8 mouse cellular contexts compared by ENCODE assay signal in the genomic region with DNA sequence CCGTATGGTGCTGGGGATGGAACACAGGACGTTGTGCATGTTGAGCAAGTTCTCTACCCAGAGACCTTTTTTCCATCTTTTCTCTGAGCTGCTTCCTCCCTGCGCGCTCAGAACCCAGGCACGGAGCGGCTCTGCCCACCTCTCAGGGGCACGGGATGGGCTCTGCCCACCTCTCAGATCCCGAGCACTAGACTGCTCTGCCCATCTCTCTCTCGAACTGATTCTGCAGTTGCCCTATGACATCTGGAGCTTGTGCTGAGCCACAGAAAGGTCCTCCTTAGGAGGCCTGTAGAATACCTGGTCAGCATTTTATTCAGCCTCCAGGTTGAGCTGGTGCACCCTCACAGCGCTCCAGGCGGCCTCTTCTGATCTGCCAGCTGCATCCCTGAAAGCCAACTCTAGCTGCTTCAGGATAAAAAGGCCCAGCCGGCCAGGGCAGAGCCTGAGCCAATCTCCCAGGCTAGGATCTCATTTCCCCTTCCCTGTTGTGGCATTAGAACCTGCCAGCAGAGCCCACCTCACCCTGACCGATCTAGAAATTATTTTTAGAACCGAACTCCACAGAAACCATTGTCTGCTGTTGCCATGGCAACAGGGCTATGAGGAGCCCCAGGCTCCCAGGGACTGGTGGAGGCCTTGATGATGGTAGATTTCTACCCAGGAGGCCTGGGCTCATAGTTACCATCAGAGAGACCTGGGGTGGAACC. TPM values are rescaled to one million over a fixed set of nuclear protein-coding genes. Genes with fewer than 3 reads are reported as not detected.
DNase-seq lines count a peak whose midpoint lies in the region; ATAC-seq lines count a peak whose summit lies in the region.
"Had no signal": no experiment of that assay in that cellular context is flagged by ENCODE, and none has a peak within 500 bp of the region (broad histone marks: within the 10 kb centered on the region; RNA-seq: fewer than 3 reads in every experiment).

No protein-coding gene starts in this region.

- H3K27ac ChIP-seq in hindbrain, embryonic 13.5 days = peak overlapping the region; percentile 91
- no peak overlapping the region; the same call in 1 of the 2 replicates for H3K27ac ChIP-seq in midbrain, embryonic 11.5 days (ENCODE audit: low read depth, low read length)
- H3K27ac ChIP-seq: limb, embryonic 13.5 days had no signal

- 53% methylated on average over 14 of the region's 14 CpGs for WGBS in hindbrain, embryonic 13.5 days
- WGBS in midbrain, embryonic 11.5 days = 56% methylated on average over 14 of the region's 14 CpGs

- no peak overlapping the region for H3K4me3 ChIP-seq in hindbrain, embryonic 13.5 days
- H3K4me3 ChIP-seq in midbrain, embryonic 11.5 days (ENCODE audit: low read depth, low read length) = no peak overlapping the region
- H3K4me3 ChIP-seq: limb, embryonic 13.5 days had no signal

- H3K36me3 ChIP-seq in hindbrain, embryonic 13.5 days = no peaks in the 10 kb centered on the region
- H3K36me3 ChIP-seq in midbrain, embryonic 11.5 days (ENCODE audit: control insufficient read depth, insufficient read depth, low read length) = no peaks in the 10 kb centered on the region
- H3K36me3 ChIP-seq: limb, embryonic 13.5 days had no signal

- peak; percentile 50; the same call in 1 of the 2 replicates for ATAC-seq in hindbrain, embryonic 13.5 days (ENCODE audit: low FRiP score)
- ATAC-seq in midbrain, embryonic 11.5 days (ENCODE audit: low FRiP score) = peak; percentile 50; the same call in 1 of the 2 replicates

- peaks cover 18% of the 10 kb centered on the region for H3K4me1 ChIP-seq in hindbrain, embryonic 13.5 days (replicated peaks)
- peaks cover 13% of the 10 kb centered on the region for H3K4me1 ChIP-seq in midbrain, embryonic 11.5 days (ENCODE audit: control insufficient read depth, insufficient read depth, low read length)
- H3K4me1 ChIP-seq: limb, embryonic 13.5 days had no signal

- no peaks in the 10 kb centered on the region for H3K9me3 ChIP-seq in hindbrain, embryonic 13.5 days
- no peaks in the 10 kb centered on the region for H3K9me3 ChIP-seq in midbrain, embryonic 11.5 days (ENCODE audit: control insufficient read depth, low read length)
- H3K9me3 ChIP-seq: limb, embryonic 13.5 days had no signal

- peak; percentile 86 for DNase-seq in R1 (ENCODE audit: low read depth, low spot score)
- DNase-seq in cerebellum, postnatal 25 days = peak; percentile 62 to 64
- peak; percentile 84 for DNase-seq in midbrain, embryonic 11.5 days (ENCODE audit: low spot score, missing footprints)
- DNase-seq in B cell, adult 2 months = no peak
- no peak for DNase-seq in thymus, postnatal 25 days
- DNase-seq in urinary bladder, postnatal 25 days (ENCODE audit: low spot score) = no peak

- no peak overlapping the region for H3K4me2 ChIP-seq in hindbrain, embryonic 13.5 days
- H3K4me2 ChIP-seq in midbrain, embryonic 11.5 days = no peak overlapping the region
- H3K4me2 ChIP-seq: limb, embryonic 13.5 days had no signal

- H3K9ac ChIP-seq in hindbrain, embryonic 13.5 days = 0 out of 2 replicates have a peak overlapping the region, but pooled peaks have one; percentile 49
- H3K9ac ChIP-seq in midbrain, embryonic 11.5 days (ENCODE audit: low read length) = no peak overlapping the region
- H3K9ac ChIP-seq: limb, embryonic 13.5 days had no signal

- H3K27me3 ChIP-seq in hindbrain, embryonic 13.5 days = no peaks in the 10 kb centered on the region
- H3K27me3 ChIP-seq in midbrain, embryonic 11.5 days (ENCODE audit: control insufficient read depth, insufficient read depth, low read length) = no peaks in the 10 kb centered on the region
- H3K27me3 ChIP-seq: limb, embryonic 13.5 days had no signal

RNA-seq across cellular contexts. Expression of gene Zcchc14, which starts 34.9 kb away (rescaled TPM):
- 27.5 and 28.3 TPM in 2 replicates for polyA plus RNA-seq in hindbrain, embryonic 13.5 days (2015; fragmentation: Nextera tagmentation; extraction: Ambion mirVana)
- polyA plus RNA-seq in midbrain, embryonic 11.5 days (2014; fragmentation: Nextera tagmentation; extraction: Ambion mirVana) = 20.7 and 22.7 TPM in 2 replicates

RNA-seq across cellular contexts. Expression of gene Jph3, which starts 41.8 kb away (rescaled TPM):
- 87.0 and 90.0 TPM in 2 replicates for polyA plus RNA-seq in hindbrain, embryonic 13.5 days (2015; fragmentation: Nextera tagmentation; extraction: Ambion mirVana)
- 10.2 and 10.4 TPM in 2 replicates for polyA plus RNA-seq in midbrain, embryonic 11.5 days (2014; fragmentation: Nextera tagmentation; extraction: Ambion mirVana)

Comparison
In these comparisons a context has a peak if more than half of its experiments do, and no peak if none do; other contexts are left out.
1. DNase-seq: peak in R1 (single experiment), cerebellum, postnatal 25 days (2 of 2) and midbrain, embryonic 11.5 days (single experiment); none in B cell, adult 2 months (0 of 2), thymus, postnatal 25 days (single experiment) and urinary bladder, postnatal 25 days (single experiment).